Mouse (Mus musculus): ENCODE data around the gene Rc3h2. TPM values are rescaled to one million over a fixed set of nuclear protein-coding genes. Genes with fewer than 3 reads are reported as not detected.

Gene Rc3h2
- polyA plus RNA-seq, 1 experiment: 26.6 TPM

DNA sequence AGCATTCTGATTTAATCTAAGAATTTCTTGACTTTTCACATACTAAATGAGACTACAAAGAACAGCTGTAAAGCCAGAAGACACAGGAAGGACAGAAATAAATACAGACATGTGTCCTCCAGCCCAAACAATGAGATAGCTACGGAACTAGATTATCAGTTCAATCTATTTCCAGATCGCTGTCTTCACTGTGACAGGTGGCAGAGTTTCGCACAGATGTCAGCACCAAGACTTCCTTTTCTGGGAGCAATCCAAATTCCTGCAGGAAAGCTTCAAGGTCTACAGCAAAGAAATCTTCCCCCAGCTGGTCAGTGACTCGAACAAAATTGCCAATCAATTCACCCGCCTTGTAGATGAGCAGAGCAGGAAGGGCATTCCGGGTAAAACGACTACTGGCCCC, 71.0 kb downstream of the Rc3h2 start:
- DNase-seq (ENCODE audit: extremely low spot score in 1 of 2, low spot score in 1 of 2): peak; percentile 66 to 73

DNA sequence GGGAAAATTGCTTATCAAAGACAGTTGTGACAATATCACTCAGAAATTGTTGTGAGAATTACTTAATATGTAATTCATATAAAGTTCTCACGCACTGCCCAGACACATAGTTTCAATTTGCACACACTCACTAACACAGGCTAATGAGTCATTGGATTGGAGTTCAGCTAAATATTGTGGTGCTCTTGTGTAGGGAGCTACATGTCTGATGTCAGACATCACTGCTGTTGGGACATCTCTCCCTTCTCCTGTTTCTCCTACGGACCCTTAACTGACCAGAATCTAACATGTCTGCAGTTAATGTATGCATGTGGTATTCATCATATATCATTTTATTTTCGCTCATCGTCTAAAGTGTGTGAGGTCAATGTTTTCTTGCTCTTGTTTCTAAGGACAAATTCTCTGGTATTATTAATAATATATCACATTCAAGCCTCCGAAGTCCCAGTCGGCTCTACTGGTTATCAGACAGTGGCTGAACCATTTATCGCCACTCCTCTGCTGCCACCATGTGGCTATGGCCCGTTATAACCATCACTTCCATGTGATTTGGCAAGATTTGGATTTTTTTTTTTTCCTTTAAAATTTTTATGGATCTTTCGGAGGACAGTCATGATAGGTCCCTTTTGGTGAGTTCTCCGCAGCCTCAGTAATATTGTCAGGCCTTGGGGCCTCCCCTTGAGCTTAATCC, 84.1 kb downstream of the Rc3h2 start:
- peak in 1 of 2 experiments; percentile 77 for DNase-seq (ENCODE audit: extremely low spot score in 1 of 2, low spot score in 1 of 2)

DNA sequence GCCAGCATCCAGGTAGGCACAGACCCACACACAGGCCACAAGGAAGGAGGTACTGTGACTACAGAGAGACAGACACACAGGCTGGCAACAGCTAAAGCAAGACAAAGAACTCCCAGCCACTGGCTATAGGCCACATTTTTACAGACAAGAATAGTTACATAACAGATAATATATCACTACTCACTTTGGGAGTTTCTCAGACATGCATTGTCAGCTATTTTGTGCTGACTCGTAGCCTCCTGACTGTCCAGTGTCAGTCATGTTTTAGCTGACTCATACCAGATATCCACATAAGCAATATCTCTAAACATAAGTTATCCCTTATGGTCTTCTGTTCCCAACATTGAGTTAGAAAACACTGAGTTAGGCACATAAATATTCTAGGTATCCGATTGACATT, 89.4 kb downstream of the Rc3h2 start:
- no peak for DNase-seq (ENCODE audit: extremely low spot score in 1 of 2, low spot score in 1 of 2)

DNA sequence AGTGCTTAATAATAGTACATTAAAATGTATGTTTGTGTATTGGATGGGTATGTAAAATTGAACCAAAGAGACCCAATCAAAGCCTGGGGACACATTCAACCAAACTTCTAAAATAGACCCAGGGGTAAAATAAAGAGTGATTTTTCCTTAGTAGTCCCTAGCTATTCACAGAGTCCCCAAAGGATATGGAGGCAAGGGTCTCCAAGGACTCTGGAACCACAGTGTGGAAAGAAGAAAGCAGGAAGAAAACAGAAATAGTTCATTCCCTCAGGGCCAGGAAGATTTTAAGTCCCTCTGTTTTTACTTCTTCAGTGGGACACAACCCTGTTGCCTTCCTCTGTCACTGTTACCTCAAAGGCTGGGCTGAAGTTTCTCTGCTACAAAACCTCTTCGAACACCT, 96.5 kb downstream of the Rc3h2 start, which contains the start of gene Olfr368:
TSS of gene Olfr368 (plus strand) at position 301 of the 400 bp plus-strand sequence.
- no peak for DNase-seq (ENCODE audit: extremely low spot score in 1 of 2, low spot score in 1 of 2)

Other genes starting within 250 kb of the Rc3h2 start
- gene Olfr365, start 234.7 kb downstream of the Rc3h2 start, polyA plus RNA-seq (2012; rRNA removed): not detected in 2 replicates
- not detected in 2 replicates for gene Olfr366, start 211.3 kb downstream of the Rc3h2 start, polyA plus RNA-seq (2012; rRNA removed)
- not detected in 2 replicates for gene Olfr368, start 96.4 kb downstream of the Rc3h2 start, polyA plus RNA-seq (2012; rRNA removed)
- 25.3 and 29.4 TPM in 2 replicates for gene Pdcl, start 63.6 kb downstream of the Rc3h2 start, polyA plus RNA-seq (2012; rRNA removed)
- gene Zbtb26, start 20.2 kb upstream of the Rc3h2 start, polyA plus RNA-seq (2012; rRNA removed): 6.6 TPM in 2 replicates
- gene Zbtb6, start 20.3 kb upstream of the Rc3h2 start, polyA plus RNA-seq (2012; rRNA removed): 9.9 and 10.0 TPM in 2 replicates
- gene Rabgap1, start 20.4 kb upstream of the Rc3h2 start, polyA plus RNA-seq (2012; rRNA removed): 43.9 and 51.4 TPM in 2 replicates
- gene Gpr21, start 93.4 kb upstream of the Rc3h2 start, polyA plus RNA-seq (2012; rRNA removed): 2.8 and 3.9 TPM in 2 replicates